Mouse (Mus musculus) frontal cortex, adult 2 months (tissue): ENCODE measurements at regions not wholly inside any gene's neighbourhood (a gene's known extent, or its start where the extent isn't known, plus 50 kb on each side); places are given as distances from the start of the nearest gene placed in this dataset.

Source experiments
- DNase-seq, 2 experiments: peaks; one replicate each; pipeline ENCODE4 v3.0.0; 2022; ENCODE audit warnings: low spot score in 1 of 2; ENCODE audit errors: extremely low spot score in 1 of 2

DNA sequence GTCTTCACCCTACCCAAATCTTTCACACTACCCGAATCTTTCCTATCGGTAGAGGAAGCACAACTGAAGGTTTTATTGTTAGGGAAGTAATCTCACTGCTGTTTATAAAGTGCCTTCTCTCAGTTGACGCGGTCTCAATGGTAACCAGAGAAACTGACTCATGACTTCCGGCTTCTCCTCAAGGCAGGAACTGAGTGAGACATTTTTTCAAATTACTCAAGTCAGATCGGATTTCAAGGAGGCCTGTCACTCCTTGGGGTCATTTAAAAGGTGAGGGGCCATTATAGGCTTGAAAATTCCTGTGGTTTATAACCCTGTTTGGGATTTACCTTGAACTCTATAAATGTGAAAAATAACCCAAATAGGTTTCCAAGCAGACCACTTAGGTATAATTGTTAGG lies 170.0 kb upstream of the Atp2b1 start:
- no peak for DNase-seq

GRCm38 (mm10) chr10:98744662-98745061 lies 169.5 kb upstream of the Atp2b1 start:
- no peak for DNase-seq

- no peak for DNase-seq
These were observed 168.8 kb upstream of the Atp2b1 start for GRCm38 (mm10) chr10:98745409-98745808.

DNA sequence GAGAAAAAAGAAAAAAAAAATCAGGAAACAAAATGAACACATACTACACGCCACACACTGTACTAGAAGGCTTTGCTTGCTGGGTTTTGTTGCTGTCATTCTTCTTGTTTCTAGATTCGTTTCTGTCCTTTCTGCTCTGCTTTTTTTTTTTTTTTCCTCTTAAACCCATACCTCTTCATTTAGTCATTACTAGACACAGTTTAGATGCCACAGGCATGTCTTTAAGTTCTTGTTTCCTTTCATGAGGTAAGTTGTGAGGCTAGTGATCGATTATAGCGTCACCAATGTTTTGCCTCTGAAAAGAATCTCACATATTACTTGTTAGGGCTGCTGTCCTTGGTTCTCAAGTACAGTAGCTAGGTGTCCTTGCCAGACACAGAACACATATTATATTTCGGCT lies 168.3 kb upstream of the Atp2b1 start:
- DNase-seq, result no peak

DNA sequence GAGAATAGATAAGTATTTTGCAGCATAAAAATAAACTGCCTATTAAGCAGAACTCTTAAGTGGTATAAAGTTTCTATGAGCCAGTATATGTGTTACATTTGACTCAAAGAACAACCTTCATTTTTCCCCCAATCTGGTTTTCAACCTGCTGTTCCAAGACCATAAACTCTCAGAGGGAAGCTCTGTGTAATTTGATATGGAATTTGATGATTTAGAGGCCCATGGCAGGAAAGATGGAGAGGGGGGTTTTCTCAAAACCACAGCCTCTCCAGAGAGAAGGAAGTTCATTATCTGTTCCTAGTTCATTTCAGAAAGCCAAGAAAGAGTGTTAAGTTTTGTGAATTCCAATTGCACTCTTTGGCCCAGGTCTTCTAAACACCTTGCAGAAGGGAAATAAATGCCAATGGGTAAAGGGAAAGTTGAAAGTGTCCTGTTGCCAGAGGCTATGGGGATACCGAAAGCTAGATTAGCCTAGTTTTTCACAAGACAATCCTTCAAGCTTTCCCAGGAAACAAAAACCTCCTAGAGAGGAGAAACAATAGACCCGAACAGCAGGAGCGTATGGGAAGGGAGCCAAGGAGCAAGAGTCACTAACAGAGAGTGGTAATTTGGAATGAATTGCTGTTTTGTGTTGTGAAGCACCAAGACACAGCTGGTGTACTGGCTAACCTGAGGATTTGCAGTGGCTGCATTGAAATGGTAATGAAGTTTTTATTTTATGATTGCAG lies 165.2 kb upstream of the Atp2b1 start:
- DNase-seq, result peak in 1 of 2 experiments; percentile 40

DNA sequence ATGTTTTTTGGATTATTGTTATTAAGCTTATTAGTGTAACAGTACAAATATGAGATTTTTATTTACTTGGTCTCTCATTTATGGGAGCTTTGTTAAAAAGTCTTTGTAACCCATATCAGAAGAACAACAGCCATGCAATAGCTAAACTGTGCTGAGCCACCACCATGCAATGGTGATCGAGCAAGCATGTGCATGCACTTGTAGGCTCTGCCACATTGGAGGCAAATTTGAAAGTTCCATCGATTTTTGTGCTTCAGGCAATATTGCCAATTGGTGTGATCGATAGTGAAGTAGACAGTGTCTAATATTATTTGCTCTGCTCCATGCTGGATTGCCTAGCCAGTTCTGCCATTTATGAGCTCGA lies 164.6 kb upstream of the Atp2b1 start:
- DNase-seq, result no peak

GRCm38 (mm10) chr10:98751376-98752058 lies 162.7 kb upstream of the Atp2b1 start:
- no peak for DNase-seq

DNA sequence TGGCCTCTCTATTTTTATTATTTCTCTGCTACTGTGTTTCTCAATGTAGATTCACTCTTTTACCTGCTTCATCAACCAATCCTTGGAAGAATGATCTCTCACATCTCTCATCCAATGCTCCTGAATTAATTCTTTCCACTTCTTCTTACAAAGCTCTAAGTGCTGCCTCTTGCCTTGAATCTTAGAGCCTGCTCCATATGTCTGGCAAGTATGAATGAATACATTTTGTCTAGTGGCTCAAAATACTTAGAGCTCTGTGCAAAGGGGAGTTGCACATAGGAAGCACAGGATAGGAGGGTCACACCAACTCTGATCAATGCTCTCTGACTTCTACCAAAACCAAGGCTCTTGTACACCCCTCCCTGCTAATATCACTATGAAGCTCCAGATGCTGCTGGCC lies 153.1 kb upstream of the Atp2b1 start:
- DNase-seq, result no peak

- peak in 1 of 2 experiments; percentile 34 for DNase-seq
These were observed 148.3 kb upstream of the Atp2b1 start for GRCm38 (mm10) chr10:98765786-98766419.

DNA sequence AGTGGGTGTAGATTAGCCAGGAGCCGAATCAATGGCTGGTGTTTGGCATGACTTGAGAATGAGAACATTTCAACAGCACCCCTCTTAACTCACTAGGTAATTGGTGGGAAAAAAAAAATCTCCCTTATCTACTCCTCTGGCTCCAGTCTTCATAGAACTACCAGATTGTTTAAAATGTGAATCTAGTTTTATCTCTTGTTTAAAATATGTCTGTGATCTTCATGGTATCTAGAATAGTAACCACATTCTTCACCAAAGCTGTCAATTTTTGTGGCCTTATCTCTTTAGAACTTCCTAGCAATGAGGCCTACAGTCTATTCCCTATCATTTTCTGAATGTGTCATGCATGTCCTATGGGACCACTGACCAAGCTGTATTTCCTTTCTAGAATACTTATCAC lies 134.4 kb upstream of the Atp2b1 start:
- no peak for DNase-seq

GRCm38 (mm10) chr10:98780938-98781337 lies 133.3 kb upstream of the Atp2b1 start:
- no peak for DNase-seq

DNA sequence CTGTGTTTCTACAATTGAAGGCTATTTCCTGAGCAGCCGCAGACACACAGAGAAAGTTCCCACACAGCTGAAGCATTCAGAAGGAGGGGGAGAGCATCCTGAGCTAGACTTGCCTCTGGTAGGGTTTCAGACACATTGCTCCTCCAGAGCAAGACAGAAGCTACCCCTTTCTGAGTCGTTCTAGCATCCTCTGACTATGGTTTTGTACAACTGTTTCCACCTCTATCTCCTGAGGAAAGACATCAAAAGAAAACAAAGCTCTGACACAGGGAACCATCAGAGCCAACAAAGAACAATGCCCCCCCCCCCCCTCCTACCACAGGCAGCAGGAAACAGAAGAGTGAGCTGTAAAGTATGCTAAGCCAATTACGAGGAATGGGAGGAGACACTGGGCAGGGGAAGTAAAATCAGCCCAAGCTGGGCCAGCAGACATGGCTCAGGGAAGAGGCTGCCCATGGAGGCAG lies 132.3 kb upstream of the Atp2b1 start:
- no peak for DNase-seq

- no peak for DNase-seq
These were observed 128.8 kb upstream of the Atp2b1 start for GRCm38 (mm10) chr10:98785411-98785810.

- DNase-seq, result no peak
These were observed 128.1 kb upstream of the Atp2b1 start for GRCm38 (mm10) chr10:98786089-98786488.

DNA sequence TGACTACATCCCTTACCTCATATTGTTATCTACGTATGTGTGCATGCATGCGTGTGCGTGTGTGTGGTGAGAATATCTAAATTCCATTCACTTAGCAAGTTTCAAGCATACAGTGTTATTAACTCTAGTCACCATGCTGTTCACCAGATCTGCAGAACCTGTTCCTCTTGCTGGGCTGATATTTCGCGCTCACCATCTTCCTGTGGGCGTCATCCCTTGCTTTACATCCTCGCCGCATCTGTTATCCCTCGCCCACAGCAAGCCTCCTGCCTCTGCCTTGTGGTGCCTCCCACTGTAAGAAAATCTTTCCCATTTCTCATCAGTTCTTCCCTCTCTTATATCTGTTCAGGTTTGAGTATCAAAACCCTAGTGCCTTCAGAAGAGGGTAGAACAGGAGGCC lies 124.4 kb upstream of the Atp2b1 start:
- peak in 1 of 2 experiments; percentile 30 for DNase-seq

- no peak for DNase-seq
These were observed 123.8 kb upstream of the Atp2b1 start for GRCm38 (mm10) chr10:98790456-98790855.

DNA sequence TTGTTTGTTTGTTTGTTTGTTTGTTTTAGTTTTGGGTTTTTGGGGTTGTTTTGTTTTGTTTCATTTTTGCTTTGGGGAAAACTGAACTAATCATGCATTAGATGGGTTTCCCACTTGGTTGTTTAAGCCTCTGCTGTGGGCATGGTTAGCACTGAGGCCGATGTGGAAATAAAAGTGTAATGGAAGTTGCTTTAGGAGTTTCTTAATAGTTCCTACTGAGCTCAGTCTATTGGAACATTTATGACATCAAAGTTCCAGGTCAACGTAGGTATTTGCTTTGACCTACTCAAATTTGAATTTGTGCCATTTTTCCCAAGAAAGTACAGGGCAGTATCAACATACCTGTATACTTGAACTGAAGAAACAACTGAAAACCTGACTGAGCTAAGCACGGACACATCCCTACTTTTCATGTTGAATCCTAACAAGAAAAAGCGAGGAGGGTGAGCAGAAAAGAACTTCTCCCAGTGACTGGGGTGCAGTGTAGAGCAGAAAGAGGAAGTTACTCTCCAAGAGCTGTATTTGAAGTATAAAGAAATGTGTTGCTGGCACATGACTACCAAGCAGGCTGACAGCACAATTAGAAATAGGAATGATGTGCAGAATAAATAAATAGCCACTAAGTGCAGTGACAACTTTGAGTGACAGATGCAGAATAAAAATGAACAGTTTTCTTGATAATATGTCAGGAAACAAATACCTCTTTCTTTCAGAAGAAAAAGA lies 122.0 kb upstream of the Atp2b1 start:
- DNase-seq, result no peak

GRCm38 (mm10) chr10:98793926-98794536 lies 120.2 kb upstream of the Atp2b1 start:
- no peak for DNase-seq

DNA sequence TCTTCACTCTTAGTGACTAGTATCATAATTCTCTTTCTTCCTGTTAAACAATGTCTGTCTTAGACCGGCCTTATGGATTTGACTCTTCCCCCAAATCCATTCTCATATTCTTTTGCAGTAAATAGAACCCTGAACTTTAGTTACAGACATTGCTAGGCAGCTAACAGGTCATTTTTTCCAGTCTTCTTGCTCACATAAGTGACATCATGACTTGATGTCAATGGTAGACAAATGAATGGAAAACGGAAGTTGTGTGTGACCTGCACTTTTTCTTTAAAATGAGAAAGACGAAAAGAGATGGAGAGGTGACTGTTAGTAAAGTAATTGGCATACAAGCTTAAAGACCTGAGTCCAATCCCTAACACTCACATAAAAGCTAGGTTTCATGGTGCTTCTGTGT lies 118.2 kb upstream of the Atp2b1 start:
- no peak for DNase-seq

GRCm38 (mm10) chr10:98798634-98799415 lies 115.4 kb upstream of the Atp2b1 start:
- no peak for DNase-seq
